Mouse (Mus musculus) spleen, adult 12 weeks (tissue): ENCODE results near the gene Gm10181.
"Not testable (repeated sequence)": the region's sequence is repeated elsewhere in the genome, so short reads cannot be mapped to it uniquely, and the experiment has no call there.

Experiments used
- DNase-seq: peaks from one replicate; pipeline ENCODE4 v3.0.0; 2022; ENCODE audit warnings: low spot score

Gm10181 gene

GRCm38 (mm10) chr9:25089122-25089521 lies at the start of gene Gm10181:
Gm10181 (plus strand) TSS chr9:25089422.
- no peak for DNase-seq

GRCm38 (mm10) chr9:25041665-25042064 lies 47.6 kb upstream of the Gm10181 start:
- DNase-seq: no peak

- DNase-seq: no peak
These were observed 46.8 kb upstream of the Gm10181 start for GRCm38 (mm10) chr9:25042162-25043111.

GRCm38 (mm10) chr9:25044325-25044724 lies 44.9 kb upstream of the Gm10181 start:
- no peak for DNase-seq

- DNase-seq: no peak
These were observed 40.9 kb upstream of the Gm10181 start for GRCm38 (mm10) chr9:25048289-25048688.

GRCm38 (mm10) chr9:25048940-25049339 lies 40.3 kb upstream of the Gm10181 start:
- no peak for DNase-seq

- no peak for DNase-seq
These were observed 37.3 kb upstream of the Gm10181 start for GRCm38 (mm10) chr9:25051901-25052300.

GRCm38 (mm10) chr9:25055650-25056376 lies 33.4 kb upstream of the Gm10181 start:
- DNase-seq: no peak

GRCm38 (mm10) chr9:25058726-25059125 lies 30.5 kb upstream of the Gm10181 start:
- no peak for DNase-seq

- no peak for DNase-seq
These were observed 16.6 kb upstream of the Gm10181 start for GRCm38 (mm10) chr9:25072666-25073065.

- DNase-seq: no peak
These were observed 13.2 kb upstream of the Gm10181 start for GRCm38 (mm10) chr9:25075977-25076376.

- no peak for DNase-seq
These were observed 12.7 kb upstream of the Gm10181 start for GRCm38 (mm10) chr9:25076505-25076904.

GRCm38 (mm10) chr9:25090853-25091252 lies 1.6 kb downstream of the Gm10181 start:
- no peak for DNase-seq

GRCm38 (mm10) chr9:25102881-25103280 lies 13.7 kb downstream of the Gm10181 start:
- no peak for DNase-seq

- no peak for DNase-seq
These were observed 15.4 kb downstream of the Gm10181 start for GRCm38 (mm10) chr9:25104638-25105037.

- DNase-seq: not testable (repeated sequence)
These were observed 34.4 kb downstream of the Gm10181 start for GRCm38 (mm10) chr9:25123590-25123989.

GRCm38 (mm10) chr9:25124048-25124447 lies 34.8 kb downstream of the Gm10181 start:
- DNase-seq: no peak

- DNase-seq: no peak
These were observed 43.0 kb downstream of the Gm10181 start for GRCm38 (mm10) chr9:25132253-25132652.

- no peak for DNase-seq
These were observed 43.7 kb downstream of the Gm10181 start for GRCm38 (mm10) chr9:25132920-25133319.

- DNase-seq: no peak
These were observed 49.7 kb downstream of the Gm10181 start for GRCm38 (mm10) chr9:25138900-25139299.
